Mouse (Mus musculus): ENCODE measurements around the gene Lrmda.
A peak's percentile ranks its signal among the peaks of the same experiment; 100 is the strongest.
"Not testable (repeated sequence)": the region's sequence is repeated elsewhere in the genome, so short reads cannot be mapped to it uniquely, and the experiment has no call there.

Gene Lrmda

GRCm38 (mm10) chr14:22745882-22746480 lies 726.5 kb downstream of the Lrmda start:
- DNase-seq = no peak

GRCm38 (mm10) chr14:22747816-22748215 lies 728.3 kb downstream of the Lrmda start:
- DNase-seq = no peak

DNA sequence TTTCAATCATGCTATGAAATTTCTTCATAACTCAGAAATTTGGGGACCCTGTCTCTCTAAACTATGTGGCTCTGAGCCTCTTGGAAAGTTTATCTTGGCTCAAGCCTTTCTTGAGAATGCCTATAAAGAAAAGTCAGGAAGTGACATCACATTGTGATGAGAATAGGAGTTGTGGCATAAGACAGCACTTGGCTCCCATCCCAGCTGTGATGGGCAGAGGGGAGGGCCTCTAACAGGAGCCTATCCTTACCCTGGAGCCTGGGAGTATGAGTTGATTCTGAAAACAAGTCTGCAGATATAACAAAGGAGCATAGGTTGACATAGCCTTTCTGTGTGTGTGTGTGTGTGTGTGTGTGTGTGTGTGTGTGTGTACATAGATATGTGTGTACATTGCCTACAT lies 730.9 kb downstream of the Lrmda start:
- DNase-seq = no peak

- DNase-seq = no peak
These were observed 731.8 kb downstream of the Lrmda start for GRCm38 (mm10) chr14:22751290-22751689.

DNA sequence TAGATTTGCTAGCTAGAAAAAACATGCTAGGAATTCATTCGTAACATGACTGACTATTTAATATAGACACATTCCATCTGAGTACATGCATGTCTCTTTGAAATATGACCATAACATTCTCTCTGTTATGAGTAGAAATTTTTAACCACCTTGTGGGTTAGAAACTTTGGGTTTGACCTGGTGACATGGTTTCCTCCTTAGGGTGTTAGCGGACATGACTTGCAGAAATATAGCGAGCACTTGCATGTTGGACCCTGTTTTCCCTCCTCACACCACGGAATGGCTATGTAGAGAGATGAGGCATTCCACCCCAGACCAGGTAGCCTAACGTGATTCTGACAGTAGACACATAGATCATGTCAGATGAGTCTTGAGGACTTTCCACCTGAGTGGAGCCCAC lies 735.1 kb downstream of the Lrmda start:
- DNase-seq = no peak

DNA sequence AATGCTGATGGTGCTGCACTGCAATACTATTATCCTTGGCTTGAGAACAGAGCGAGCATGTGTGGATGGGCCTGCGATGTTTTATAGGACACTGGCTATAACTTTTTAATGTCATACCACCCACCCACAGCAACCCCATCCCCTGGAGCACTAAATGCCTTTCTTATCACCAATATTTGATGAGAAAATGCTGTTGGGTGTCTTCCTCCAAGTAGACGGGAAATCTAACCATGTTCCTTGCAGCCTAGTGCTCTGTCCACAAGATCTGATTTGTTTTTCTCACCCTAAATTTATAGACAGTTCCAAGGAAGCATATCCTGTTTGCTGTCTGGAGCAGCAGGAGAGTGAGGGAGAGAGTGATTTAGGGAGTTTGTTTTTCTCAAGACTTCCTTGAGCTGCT lies 738.0 kb downstream of the Lrmda start:
- no peak for DNase-seq

GRCm38 (mm10) chr14:22759216-22759615 lies 739.7 kb downstream of the Lrmda start:
- DNase-seq = no peak

- DNase-seq = no peak
These were observed 740.2 kb downstream of the Lrmda start for GRCm38 (mm10) chr14:22759673-22760072.

DNA sequence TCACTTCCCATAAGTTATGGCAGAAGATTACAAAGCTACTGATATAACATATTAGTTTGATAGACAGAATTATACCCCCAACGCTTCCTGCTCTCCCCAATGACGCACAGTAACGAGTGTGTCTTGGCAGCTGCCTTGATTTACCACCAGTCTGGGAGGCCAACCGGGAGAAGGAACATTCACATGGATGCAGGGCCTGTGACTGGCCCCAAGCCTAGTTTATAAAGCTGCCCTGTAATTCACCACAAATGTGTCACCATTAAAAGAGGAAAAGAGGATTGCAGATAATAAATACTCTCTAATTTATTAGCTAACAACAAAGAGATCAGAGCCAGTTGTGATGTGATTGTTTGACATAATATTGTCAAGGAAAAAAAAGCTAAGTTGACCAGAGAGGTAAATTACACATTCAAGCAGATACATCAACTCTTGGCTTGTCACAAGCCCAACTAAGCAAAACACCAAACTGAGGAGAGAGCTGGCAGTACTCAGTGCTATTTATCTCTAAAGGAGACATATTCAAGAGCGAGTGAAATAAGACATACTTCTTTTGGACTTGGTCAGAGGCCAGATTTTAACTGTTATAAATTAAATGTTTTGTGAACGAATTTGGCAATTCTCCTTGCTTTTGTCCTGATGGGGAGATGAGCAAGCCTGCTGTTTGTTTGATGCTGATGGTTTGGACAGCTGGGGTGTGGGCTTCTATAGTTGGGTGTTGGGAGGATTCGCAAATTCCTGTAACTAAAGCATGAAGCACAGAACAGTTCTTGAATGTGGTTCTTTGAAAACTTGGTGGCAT lies 740.9 kb downstream of the Lrmda start:
- DNase-seq = no peak

DNA sequence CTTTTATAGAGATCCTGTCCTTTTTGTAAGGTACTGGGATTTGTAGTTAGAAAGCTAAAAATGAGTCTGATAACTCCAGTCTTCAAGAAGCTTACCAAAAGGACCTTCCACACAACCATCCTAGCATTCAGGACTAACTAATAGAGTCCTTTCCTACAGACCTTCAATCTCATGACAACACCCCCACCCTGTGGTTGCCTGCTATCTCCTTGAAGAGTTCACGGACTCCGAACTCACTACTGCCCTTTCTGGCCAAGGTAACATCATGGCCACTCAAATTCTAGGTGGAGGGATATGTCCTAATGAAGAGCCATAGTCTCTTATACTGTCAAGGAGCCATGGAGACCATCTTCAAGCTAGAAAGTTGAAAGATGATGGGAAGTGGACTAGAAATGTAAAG lies 762.2 kb downstream of the Lrmda start:
- DNase-seq = no peak

GRCm38 (mm10) chr14:22782365-22782764 lies 762.9 kb downstream of the Lrmda start:
- DNase-seq = no peak

GRCm38 (mm10) chr14:22783211-22784161 lies 764.0 kb downstream of the Lrmda start:
- DNase-seq = no peak

- no peak for DNase-seq
These were observed 780.5 kb downstream of the Lrmda start for GRCm38 (mm10) chr14:22800020-22800419.

DNA sequence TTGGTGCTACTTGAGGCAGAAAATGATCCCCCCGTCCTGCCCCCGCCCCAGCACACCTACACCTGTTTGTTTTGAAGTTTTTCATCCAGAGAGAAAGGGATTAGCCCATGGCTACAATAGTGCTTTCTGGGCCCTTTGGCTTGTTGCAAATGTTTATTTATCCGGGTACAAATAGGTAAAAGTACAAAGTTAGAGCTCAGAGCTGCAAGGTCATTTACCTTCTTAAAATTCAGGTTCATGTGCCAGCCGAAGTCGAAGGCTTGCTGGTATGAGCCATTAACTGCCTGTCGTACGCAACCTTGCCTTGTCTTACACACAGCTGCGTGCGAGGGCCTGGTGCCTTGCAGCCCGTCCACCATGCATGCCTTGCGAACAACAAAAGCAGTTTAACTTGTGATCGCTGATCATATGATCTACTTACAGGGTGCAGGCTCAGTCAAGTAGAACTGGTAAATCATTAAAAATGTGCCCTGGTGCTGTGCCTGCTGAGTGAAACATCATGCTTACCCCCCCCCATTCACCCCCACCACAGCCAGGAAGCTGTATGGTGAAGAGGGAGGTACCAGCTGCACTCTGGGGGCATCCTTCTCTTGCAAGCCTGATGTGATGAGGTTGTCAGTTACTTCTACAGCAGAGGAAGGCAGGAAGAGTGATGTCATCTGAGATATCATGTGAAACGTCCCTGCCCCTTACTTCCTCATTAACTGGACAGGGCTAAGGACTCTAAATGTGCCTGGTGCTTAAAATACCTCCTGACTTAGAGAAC lies 781.5 kb downstream of the Lrmda start:
- peak; percentile 12 for DNase-seq

DNA sequence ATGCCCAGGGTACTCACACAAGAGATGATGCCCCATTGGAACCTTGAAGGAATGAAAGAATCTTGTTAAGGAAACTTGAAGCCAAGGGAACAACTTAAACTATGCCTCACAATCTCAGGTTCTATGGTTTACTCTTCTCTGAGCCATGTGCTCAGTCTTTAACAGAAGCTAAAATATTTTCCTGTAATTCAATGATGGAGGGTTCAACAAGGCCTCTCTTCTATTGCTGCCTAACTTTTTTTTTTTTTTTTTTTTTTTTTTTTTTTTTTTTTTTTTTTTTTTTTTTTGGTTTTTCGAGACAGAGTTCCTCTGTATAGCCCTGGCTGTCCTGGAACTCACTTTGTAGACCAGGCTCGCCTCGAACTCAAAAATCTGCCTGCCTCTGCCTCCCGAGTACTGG lies 782.2 kb downstream of the Lrmda start:
- DNase-seq = not testable (repeated sequence)

- DNase-seq = no peak
These were observed 787.8 kb downstream of the Lrmda start for GRCm38 (mm10) chr14:22807324-22807723.

DNA sequence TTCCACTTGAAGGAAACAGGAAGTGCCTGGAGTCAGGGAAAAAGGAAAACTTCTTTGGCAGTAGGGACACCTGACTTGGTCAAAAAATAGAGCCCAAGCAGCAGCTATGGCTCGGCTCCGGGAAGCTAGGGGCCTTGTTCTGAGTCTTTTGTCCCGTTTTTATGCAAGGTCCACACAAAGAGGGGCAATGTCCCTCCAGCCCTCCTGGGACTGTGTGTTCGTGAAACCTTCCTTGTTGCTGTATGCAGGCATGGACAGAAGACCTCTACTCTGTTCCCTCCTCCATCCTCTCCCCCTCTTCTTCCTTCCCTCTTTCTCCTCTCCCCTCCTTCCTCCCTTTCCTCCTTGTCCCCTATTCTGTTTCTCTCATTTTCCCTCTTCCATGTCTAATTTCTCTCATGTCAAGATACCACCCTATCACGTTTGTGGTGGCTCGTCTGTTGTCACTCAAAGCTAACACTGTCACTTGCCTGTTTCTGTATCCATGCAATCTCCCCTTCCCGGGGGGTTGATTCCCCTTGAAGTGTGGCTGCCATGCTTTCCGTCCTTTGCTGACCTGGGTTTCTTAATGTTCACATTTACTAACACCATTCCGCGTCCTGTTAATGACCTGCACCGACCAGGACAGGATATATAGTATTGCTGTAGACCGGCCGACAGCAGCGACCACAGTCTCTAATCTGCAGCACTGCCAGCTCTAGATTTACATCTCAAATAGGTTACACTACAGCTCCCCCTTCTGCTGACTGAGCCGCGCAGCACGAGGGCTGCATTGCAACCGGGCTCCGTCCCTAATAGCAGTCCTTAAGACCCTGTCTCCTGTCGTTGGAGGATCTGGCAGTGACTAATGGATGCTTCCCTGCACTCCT lies 788.4 kb downstream of the Lrmda start:
- DNase-seq = peak; percentile 10

GRCm38 (mm10) chr14:22808595-22809166 lies 789.2 kb downstream of the Lrmda start:
- DNase-seq = no peak

- no peak for DNase-seq
These were observed 789.7 kb downstream of the Lrmda start for GRCm38 (mm10) chr14:22809229-22809628.

- DNase-seq = no peak
These were observed 791.0 kb downstream of the Lrmda start for GRCm38 (mm10) chr14:22810531-22810930.

- DNase-seq = no peak
These were observed 793.3 kb downstream of the Lrmda start for GRCm38 (mm10) chr14:22812824-22813223.
